Mouse (Mus musculus): ENCODE measurements around the gene Mroh2a. TPM values are rescaled to one million over a fixed set of nuclear protein-coding genes. Genes with fewer than 3 reads are reported as not detected.

Mroh2a gene
- polyA plus RNA-seq, 1 experiment from 2014 or later, result 0.46 TPM

GRCm38 (mm10) chr1:88243861-88244260 lies 17.1 kb downstream of the Mroh2a start:
- no peak overlapping the region for H3K4me2 ChIP-seq
- no peaks in the 10 kb centered on the region for H3K27me3 ChIP-seq (replicated peaks)
- H3K36me3 ChIP-seq, result no peaks in the 10 kb centered on the region
- no peak overlapping the region for H3K4me3 ChIP-seq
- no peak for ATAC-seq
- H3K27ac ChIP-seq, result no peak overlapping the region
- H3K9me3 ChIP-seq (replicated peaks), result peaks cover 88% of the 10 kb centered on the region
- WGBS (ENCODE audit: insufficient replicate concordance), result 47% methylated on average over 5 of the region's 5 CpGs
- H3K4me1 ChIP-seq, result no peaks in the 10 kb centered on the region
- no peak overlapping the region for H3K9ac ChIP-seq

GRCm38 (mm10) chr1:88245881-88246280 lies 19.1 kb downstream of the Mroh2a start:
- 61% methylated on average over 6 of the region's 6 CpGs for WGBS (ENCODE audit: insufficient replicate concordance)
- peaks cover 88% of the 10 kb centered on the region for H3K9me3 ChIP-seq (replicated peaks)
- no peak overlapping the region for H3K9ac ChIP-seq
- no peaks in the 10 kb centered on the region for H3K27me3 ChIP-seq (replicated peaks)
- no peak overlapping the region for H3K4me3 ChIP-seq
- H3K36me3 ChIP-seq, result no peaks in the 10 kb centered on the region
- H3K4me2 ChIP-seq, result no peak overlapping the region
- no peak overlapping the region for H3K27ac ChIP-seq
- no peaks in the 10 kb centered on the region for H3K4me1 ChIP-seq
- no peak for ATAC-seq

- WGBS (ENCODE audit: insufficient replicate concordance), result 37% methylated on average over 6 of the region's 6 CpGs
Observed at GRCm38 (mm10) chr1:88246386-88246785, 19.6 kb downstream of the Mroh2a start.

GRCm38 (mm10) chr1:88247660-88248059 lies 20.9 kb downstream of the Mroh2a start:
- peaks cover 86% of the 10 kb centered on the region for H3K9me3 ChIP-seq (replicated peaks)

More at GRCm38 (mm10) chr1:88246386-88246785, 19.6 kb downstream of the Mroh2a start:
- H3K4me1 ChIP-seq, result no peaks in the 10 kb centered on the region
- no peak overlapping the region for H3K4me2 ChIP-seq
- no peaks in the 10 kb centered on the region for H3K27me3 ChIP-seq (replicated peaks)
- H3K27ac ChIP-seq, result no peak overlapping the region
- peaks cover 87% of the 10 kb centered on the region for H3K9me3 ChIP-seq (replicated peaks)
- ATAC-seq, result no peak
- no peak overlapping the region for H3K9ac ChIP-seq
- no peaks in the 10 kb centered on the region for H3K36me3 ChIP-seq
- H3K4me3 ChIP-seq, result no peak overlapping the region

GRCm38 (mm10) chr1:88248658-88249057 lies 21.9 kb downstream of the Mroh2a start:
- no peak overlapping the region for H3K4me2 ChIP-seq
- WGBS (ENCODE audit: insufficient replicate concordance), result 53% methylated on average over 4 of the region's 4 CpGs
- H3K27me3 ChIP-seq (replicated peaks), result no peaks in the 10 kb centered on the region
- H3K9me3 ChIP-seq (replicated peaks), result peaks cover 82% of the 10 kb centered on the region
- no peak overlapping the region for H3K9ac ChIP-seq
- ATAC-seq, result no peak
- no peaks in the 10 kb centered on the region for H3K4me1 ChIP-seq
- H3K27ac ChIP-seq, result no peak overlapping the region
- H3K4me3 ChIP-seq, result no peak overlapping the region
- H3K36me3 ChIP-seq, result no peaks in the 10 kb centered on the region

More at GRCm38 (mm10) chr1:88247660-88248059, 20.9 kb downstream of the Mroh2a start:
- WGBS (ENCODE audit: insufficient replicate concordance), result 35% methylated on average over 2 of the region's 2 CpGs
- H3K4me2 ChIP-seq, result no peak overlapping the region
- no peak for ATAC-seq
- H3K9ac ChIP-seq, result no peak overlapping the region
- no peak overlapping the region for H3K27ac ChIP-seq
- H3K27me3 ChIP-seq (replicated peaks), result no peaks in the 10 kb centered on the region
- no peak overlapping the region for H3K4me3 ChIP-seq
- H3K36me3 ChIP-seq, result no peaks in the 10 kb centered on the region
- no peaks in the 10 kb centered on the region for H3K4me1 ChIP-seq

- peaks cover 79% of the 10 kb centered on the region for H3K9me3 ChIP-seq (replicated peaks)
- no peak overlapping the region for H3K4me2 ChIP-seq
- no peak overlapping the region for H3K4me3 ChIP-seq
- 63% methylated on average over 7 of the region's 7 CpGs for WGBS (ENCODE audit: insufficient replicate concordance)
- no peaks in the 10 kb centered on the region for H3K27me3 ChIP-seq (replicated peaks)
- no peak overlapping the region for H3K27ac ChIP-seq
- H3K4me1 ChIP-seq, result no peaks in the 10 kb centered on the region
- no peak overlapping the region for H3K9ac ChIP-seq
- ATAC-seq, result no peak
- H3K36me3 ChIP-seq, result no peaks in the 10 kb centered on the region
Observed at GRCm38 (mm10) chr1:88249596-88249995, 22.8 kb downstream of the Mroh2a start.

GRCm38 (mm10) chr1:88250023-88250422 lies 23.2 kb downstream of the Mroh2a start:
- no peak for ATAC-seq
- H3K9me3 ChIP-seq (replicated peaks), result peaks cover 79% of the 10 kb centered on the region
- no peak overlapping the region for H3K4me2 ChIP-seq
- no peaks in the 10 kb centered on the region for H3K27me3 ChIP-seq (replicated peaks)
- H3K36me3 ChIP-seq, result no peaks in the 10 kb centered on the region
- H3K27ac ChIP-seq, result no peak overlapping the region
- H3K9ac ChIP-seq, result no peak overlapping the region
- WGBS (ENCODE audit: insufficient replicate concordance), result 62% methylated on average over 5 of the region's 5 CpGs
- H3K4me3 ChIP-seq, result no peak overlapping the region
- no peaks in the 10 kb centered on the region for H3K4me1 ChIP-seq

- no peaks in the 10 kb centered on the region for H3K27me3 ChIP-seq (replicated peaks)
- ATAC-seq, result peak; percentile 7; the same call in 1 of the 2 replicates
- H3K9me3 ChIP-seq (replicated peaks), result peaks cover 68% of the 10 kb centered on the region
- H3K4me3 ChIP-seq, result no peak overlapping the region
- H3K4me2 ChIP-seq, result no peak overlapping the region
- H3K36me3 ChIP-seq, result no peaks in the 10 kb centered on the region
- no peak overlapping the region for H3K9ac ChIP-seq
- no peak overlapping the region for H3K27ac ChIP-seq
- WGBS (ENCODE audit: insufficient replicate concordance), result 60% methylated on average over 8 of the region's 8 CpGs
- H3K4me1 ChIP-seq, result no peaks in the 10 kb centered on the region
Observed at GRCm38 (mm10) chr1:88253106-88253505, 26.3 kb downstream of the Mroh2a start.

GRCm38 (mm10) chr1:88253540-88253939 lies 26.8 kb downstream of the Mroh2a start:
- Histone ChIP-seq H3K4me3 (no peak overlapping the region), H3K9ac (no peak overlapping the region), H3K9me3 (replicated peaks) (peaks cover 64% of the 10 kb centered on the region), H3K27ac (no peak overlapping the region), H3K36me3 (no peaks in the 10 kb centered on the region), H3K4me2 (no peak overlapping the region), H3K27me3 (replicated peaks) (no peaks in the 10 kb centered on the region), H3K4me1 (no peaks in the 10 kb centered on the region)
- no peak for ATAC-seq
- WGBS (ENCODE audit: insufficient replicate concordance), result 58% methylated on average over 6 of the region's 6 CpGs

GRCm38 (mm10) chr1:88254793-88255465 lies 28.1 kb downstream of the Mroh2a start:
- Histone ChIP-seq H3K4me2 (no peak overlapping the region), H3K9ac (no peak overlapping the region), H3K36me3 (peaks cover 3% of the 10 kb centered on the region), H3K27ac (no peak overlapping the region), H3K4me3 (no peak overlapping the region), H3K27me3 (replicated peaks) (no peaks in the 10 kb centered on the region), H3K4me1 (peaks cover 9% of the 10 kb centered on the region), H3K9me3 (replicated peaks) (peaks cover 50% of the 10 kb centered on the region)
- WGBS (ENCODE audit: insufficient replicate concordance), result 67% methylated on average over 12 of the region's 12 CpGs
- no peak for ATAC-seq

- Histone ChIP-seq H3K27me3 (replicated peaks) (no peaks in the 10 kb centered on the region), H3K4me3 (no peak overlapping the region), H3K9me3 (replicated peaks) (peaks cover 45% of the 10 kb centered on the region), H3K9ac (no peak overlapping the region), H3K4me1 (peaks cover 15% of the 10 kb centered on the region), H3K27ac (no peak overlapping the region), H3K36me3 (peaks cover 8% of the 10 kb centered on the region), H3K4me2 (no peak overlapping the region)
- WGBS (ENCODE audit: insufficient replicate concordance), result 46% methylated on average over 2 of the region's 2 CpGs
- no peak for ATAC-seq
Observed at GRCm38 (mm10) chr1:88255466-88255857, 28.7 kb downstream of the Mroh2a start.

- no peak for ATAC-seq
- peaks cover 38% of the 10 kb centered on the region for H3K9me3 ChIP-seq (replicated peaks)
- H3K4me2 ChIP-seq, result no peak overlapping the region
- H3K4me3 ChIP-seq, result no peak overlapping the region
- H3K9ac ChIP-seq, result no peak overlapping the region
- no peak overlapping the region for H3K27ac ChIP-seq
- 66% methylated on average over 13 of the region's 13 CpGs for WGBS (ENCODE audit: insufficient replicate concordance)
- peaks cover 22% of the 10 kb centered on the region for H3K4me1 ChIP-seq
- H3K27me3 ChIP-seq (replicated peaks), result no peaks in the 10 kb centered on the region
- H3K36me3 ChIP-seq, result peaks cover 15% of the 10 kb centered on the region
Observed at GRCm38 (mm10) chr1:88255989-88256754, 29.4 kb downstream of the Mroh2a start.
